Mouse (Mus musculus): ENCODE data around the gene Cfap97d1.
A peak's percentile ranks its signal among the peaks of the same experiment; 100 is the strongest.

Cfap97d1 gene

DNA sequence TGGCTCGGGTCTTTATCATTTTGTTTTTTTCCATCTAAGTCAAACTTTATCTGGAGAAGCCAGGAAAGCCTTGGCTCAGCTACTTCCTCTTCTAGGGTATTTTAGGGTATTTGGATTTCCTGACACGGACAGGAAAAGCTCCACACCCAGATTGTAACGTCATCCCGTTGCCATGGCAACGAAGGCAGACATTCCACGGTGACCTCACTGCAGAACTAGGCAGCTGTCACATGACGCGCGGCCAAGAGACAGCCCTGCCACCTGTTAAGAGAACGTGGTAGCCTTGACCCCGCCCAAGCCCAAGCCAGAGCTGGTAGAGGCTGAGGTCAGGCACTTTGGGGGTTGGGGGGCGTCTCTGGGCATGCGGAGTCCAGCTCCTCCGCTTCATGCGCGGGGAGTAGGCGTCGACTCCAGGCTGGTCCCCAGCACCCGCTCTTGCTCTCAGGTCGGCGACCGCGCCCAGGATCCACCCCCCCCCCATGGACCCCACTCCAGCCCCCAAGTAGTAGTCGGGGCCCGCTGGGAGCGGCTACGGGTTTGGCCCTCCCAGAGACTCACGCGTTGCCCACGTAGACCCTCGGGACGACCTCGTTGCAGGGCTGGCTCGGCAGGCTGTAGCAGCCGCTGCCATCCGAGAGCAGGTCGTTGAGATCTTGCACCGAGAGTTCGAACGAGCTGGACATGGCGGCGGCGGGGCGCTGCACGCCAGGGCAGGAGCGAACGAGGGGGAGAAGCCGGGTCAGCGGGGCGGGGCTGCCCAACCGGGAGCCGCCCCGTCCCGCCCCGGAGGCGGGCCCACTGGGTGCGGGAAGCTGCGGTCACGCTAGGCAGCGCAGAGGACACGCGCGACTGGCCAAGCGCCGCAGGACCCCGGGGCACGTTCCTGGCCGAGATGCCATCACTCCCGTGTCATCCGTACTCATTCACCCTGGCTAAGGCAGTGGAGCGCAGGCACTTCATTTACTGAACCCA is at the start of gene Cfap97d1:
TSS of gene Cfap97d1 (plus strand) at position 226 of the 972 bp plus-strand sequence.
- peak; percentile 17 for DNase-seq

DNA sequence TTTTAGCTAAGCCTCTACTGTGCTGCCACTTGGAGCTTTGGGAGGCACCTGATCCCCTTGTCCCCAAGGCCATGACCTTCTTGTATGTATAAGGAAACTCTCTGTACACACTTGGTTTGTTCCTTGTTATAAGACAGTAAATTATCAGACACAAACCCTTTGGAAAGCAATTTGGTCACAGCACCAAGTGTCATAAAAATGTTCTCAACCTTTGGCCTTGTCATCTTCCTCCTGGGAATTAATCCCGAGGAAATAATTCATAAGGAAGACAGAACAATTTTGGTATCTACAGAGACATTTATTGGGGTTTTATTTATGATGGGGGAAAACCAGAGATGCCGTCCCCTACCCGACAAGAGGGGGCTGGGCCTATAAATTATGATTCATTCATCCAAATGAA is 48.3 kb upstream of the Cfap97d1 start:
- DNase-seq, result no peak

DNA sequence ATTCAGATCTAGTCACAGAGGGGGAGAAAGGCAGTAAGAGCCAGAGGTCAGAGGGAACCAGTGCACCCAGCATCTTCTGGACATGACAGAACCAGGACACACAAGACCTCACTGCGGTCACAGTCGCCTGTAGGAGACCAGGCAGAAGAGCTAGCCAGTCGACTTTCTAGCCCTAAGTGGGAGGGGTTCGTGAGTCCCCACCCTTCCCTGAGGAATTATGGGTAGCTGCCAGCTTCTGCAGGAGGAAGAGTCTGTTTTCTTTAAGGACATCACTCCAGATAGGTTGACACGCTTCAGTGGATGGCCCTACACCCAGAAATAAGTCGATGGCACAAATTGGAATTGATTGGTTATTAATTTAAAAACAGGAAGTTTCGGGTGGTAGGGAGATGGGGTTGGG is 47.7 kb upstream of the Cfap97d1 start:
- no peak for DNase-seq

DNA sequence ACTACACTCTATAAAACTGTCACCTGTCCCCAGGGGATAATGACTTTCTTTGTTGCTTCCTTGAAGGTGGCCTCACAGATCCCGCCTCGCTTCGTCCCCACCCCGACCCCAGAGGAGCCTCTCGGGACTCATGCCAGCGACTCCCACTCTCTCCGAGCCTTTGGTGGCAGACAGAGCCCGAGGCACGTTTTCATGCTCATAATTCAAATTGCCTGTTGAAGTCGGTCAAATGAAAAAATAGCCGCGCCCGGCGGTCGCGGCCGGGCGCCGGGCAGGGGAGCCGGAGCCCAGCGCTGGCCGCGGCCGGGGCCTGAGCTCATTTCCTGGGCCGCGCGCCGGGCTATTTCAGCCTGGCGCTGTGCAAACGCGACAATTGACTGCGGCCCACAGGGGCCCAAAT is 47.0 kb upstream of the Cfap97d1 start:
- no peak for DNase-seq

DNA sequence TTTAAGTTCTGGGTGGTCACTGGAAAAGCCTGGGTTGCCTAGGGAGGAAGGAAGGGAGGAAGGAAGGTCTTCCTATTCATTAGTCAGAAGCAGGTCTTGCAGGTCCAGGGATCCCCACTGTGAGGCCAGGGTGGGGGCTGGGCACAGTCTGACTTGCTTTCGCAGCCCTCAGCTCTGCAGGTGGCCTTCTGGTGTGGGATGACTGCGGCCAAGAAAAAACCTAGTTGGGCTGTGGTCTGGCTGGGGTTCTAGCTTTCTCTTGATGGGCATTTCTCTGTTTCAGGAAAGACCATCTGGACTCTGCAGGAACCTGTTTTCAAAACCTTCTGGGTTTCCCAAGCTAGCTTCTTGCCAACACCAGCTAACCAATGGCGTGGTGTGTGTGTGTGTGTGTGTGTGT is 41.0 kb upstream of the Cfap97d1 start:
- no peak for DNase-seq

DNA sequence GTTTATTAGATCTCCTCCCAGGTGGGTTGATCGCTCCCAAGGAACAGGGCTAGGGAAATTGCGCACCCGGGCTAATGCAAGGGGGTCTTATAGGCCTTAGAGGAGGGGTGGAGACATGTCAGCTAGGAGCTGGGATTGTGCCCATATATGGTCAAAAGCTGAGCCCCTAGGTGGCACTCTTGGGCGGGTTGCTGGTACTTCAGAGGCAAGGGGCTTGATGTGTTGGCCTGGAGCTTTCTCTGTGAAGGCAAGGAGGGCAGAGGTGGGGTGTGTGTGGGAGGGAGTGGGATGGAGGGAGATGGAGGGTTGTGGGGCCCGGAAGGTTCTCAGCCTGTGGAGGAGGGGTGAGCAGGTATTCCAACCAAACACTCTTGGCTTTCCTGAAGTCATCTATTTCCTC is 37.6 kb upstream of the Cfap97d1 start:
- no peak for DNase-seq

DNA sequence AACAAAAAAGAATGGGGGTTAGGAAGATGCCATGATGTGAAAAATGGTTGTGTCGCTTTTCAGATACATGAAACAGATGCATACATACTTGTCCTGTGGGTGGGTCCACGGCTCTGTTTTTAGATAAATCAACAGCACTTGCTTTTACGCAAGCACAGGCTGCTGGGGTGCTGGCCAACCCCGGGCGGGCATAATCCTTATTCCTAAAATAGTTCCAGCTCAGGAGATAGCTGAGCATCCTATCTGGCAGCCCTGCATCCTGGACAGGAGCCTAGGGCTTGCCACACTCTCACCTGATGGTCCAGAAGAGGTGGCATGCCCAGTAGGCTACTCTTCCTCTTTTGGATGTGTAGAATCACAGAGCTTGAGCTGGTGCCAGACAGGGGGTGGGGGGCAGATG is 34.1 kb upstream of the Cfap97d1 start:
- DNase-seq, result no peak

DNA sequence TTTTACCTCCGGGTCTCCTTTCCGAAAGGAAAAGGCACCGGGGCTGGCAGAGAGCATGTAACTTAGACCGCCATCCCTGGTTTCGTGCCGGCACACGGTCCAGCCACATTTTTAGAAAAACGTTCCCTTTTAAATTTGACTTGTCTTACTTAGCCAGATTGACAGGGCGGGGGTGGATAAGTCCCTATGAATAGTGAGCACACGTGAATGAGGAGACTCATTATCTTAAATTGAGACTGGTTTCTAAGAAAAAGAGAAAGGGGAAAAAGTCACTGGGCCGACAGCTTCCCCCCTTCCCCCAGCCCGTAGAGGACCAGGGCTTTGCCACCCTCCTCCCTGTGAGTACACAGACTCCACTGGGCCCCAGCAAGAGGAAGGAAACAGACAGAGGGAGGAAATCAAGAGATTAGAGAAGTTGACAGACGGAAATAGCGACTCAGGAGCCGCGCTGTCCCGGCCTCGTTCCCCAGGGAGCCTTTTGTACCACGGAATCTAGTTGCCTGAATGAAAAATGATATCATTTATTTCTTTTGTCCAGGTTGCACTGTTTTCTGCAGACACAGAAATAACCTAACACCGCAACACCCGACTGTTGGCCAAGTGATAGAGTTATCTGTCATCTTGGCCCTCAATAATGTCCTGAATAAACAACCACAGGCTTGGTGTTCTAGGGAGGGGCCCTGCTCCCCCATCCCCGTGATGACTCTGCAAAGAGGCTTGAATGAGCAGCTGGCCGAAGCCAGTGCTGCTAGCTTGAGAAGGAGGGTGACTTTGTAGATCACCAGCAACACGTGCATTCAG is 31.3 kb upstream of the Cfap97d1 start:
- DNase-seq, result no peak

DNA sequence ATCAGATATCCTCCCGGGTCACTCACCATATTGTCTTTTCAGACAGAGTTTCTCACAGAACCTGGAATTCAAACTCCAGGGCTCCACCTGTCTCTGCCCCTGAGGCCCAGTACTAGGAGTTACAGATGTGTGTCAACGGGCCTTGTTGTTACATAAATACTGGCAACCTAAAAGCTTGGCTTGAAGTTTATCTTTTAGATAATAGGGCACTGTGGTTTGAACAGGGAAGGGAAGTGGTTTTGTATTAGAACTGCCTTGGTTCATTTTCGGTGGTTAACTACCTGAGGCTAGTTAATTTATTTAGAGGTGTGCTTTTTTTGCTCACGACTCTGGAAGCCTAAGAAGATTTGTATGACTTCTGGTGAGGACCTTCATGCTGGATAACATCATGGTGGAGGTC is 30.6 kb upstream of the Cfap97d1 start:
- DNase-seq, result no peak

DNA sequence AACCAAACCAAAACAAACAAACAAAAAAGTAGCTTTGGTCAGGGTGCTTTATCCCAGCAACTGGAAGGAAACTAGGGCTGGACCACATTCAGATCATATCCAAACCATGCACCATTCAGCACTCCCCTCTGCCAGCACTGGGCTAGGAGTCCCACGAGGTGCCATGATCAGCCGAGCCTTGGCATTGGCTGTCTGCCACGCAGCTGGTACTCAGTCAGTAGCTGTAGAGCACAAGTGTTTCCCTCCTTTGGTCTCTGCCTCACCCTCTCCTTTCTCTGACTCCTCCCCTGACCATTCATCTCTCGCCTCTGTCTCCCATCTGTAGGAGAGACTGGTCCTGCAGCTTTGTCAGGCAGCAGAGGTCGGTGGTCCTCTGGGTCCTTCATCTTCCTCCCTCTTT is 26.6 kb upstream of the Cfap97d1 start:
- DNase-seq, result no peak

DNA sequence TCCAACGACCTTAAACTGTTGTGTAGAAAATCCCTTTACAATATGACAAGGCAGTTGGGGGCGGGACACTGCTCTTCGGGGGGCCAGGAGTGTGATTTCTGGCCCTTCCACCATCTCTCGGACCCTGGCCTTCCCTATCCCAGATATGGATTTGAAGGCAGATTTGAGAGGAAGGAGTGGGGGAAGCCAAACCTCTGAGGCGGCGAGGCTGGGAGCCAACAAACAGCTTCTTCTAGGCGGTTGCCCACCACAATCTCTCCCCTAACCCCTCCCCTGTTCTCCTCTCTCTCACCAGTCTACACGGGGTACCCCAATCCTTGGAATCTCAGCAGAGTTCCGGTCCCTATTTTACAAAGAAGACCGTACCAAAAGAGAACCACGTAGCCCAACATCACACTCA is 21.0 kb upstream of the Cfap97d1 start:
- no peak for DNase-seq

DNA sequence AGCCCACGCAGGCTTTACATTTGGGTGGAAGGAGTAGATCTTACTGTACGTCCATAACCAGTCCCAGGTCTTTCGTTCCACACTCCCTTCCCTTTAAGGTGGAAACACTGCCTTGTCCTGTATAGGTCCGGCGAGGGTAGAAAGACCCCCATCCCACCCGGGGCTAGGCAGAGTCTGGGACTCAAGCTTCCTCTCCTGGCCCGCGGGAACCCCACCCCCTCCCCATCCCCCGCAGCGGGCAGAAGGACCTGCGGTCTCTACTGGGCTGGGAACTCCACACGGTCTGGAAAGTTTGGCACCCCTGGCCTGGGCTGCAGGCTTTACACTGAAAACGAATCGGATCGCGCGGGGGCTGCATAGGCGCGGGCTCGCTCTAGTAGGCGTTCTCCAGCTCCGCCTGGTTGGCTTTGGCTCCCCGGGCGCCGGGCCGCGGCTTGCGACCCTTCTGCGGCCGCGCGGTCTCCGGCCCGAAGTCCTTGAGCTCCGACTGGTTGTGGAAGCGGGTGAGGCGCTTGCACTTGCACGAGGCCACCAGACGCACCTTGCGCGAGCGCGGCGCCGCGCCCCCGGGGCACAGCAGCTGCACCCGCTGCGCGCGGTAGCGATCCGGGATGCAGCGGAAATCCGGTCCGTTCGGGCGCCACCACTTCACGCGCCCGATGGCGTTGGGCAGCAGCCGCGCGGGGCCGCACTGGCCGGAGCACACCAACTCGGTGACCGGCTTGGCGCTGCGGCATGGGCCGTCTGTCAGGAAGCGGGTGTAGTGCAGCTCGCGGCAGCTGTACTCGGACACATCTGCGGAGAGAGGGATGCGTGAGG is 20.4 kb upstream of the Cfap97d1 start:
- peak; percentile 9 for DNase-seq

DNA sequence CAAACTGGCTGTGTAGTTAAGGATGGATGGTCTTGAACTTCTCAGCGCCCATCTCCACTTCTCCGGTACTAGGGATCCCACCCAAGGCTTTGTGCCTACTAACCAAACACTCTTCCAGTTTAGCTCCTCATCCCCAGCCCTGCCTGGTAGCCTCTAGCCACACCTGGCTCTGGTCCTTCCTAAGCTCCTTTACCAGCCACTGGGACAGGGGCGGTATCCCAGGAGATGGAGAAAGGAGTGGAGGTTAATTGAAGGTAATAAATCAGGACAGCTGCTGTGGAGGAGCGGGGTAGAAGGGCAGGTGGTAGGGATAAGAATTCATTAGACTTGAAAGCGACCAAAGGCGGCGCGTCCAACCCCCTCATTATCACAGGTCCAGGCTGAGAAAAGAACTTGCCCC is 19.4 kb upstream of the Cfap97d1 start:
- DNase-seq, result no peak

DNA sequence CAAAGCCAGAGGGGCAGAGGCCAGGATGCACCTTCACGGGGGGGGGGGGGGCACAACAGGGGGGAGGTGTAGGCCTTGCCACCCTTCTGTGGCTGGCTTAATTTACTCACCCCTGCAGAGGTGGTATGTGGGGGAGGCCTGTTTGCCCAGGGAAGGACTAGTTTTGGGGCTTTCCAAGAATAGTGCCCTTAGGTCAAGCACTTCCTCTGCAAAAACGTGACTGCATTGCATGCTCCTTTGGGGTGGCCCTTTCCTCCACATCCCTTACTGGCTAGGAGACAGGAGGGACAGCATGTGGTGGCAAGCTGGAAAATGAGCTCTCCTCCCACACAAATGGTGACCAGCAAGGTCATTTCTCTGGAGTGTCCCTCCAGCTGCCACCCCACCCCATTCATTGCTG is 18.5 kb upstream of the Cfap97d1 start:
- no peak for DNase-seq

DNA sequence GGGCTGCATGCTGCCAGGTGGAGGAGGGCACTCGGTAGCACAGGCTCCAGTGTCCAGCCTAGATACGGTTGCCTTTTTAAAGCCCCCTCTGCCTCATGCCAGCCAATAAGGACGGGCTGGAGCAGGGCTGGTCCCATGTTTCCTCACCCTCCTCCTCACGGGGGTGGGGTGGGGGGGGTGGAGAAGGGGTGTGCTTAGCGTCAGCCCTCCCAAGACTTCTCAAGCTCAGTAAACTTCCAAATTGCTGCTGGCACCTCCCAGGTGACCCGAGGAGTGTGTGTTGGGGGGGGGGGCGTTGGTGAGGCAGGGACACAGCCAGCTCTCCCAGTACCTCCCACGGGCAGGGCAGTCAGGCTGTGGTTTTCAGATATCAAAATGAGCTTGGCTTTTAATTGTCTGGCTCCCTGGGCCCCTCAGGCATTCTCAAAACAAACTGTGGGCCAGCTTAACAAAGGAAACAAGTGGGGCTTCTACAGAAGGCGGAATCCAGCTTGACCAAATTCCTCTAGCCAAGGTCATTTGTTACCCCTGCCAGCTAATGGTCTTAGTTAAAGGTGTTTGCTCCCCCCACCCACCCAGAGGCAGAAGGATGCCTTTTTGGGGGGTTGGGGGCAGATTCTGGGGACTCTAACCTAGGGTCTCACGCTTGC is 17.0 kb upstream of the Cfap97d1 start, which contains the start of gene Sost:
TSS of gene Sost (minus strand) at position 51 of the 650 bp plus-strand sequence.
- no peak for DNase-seq

DNA sequence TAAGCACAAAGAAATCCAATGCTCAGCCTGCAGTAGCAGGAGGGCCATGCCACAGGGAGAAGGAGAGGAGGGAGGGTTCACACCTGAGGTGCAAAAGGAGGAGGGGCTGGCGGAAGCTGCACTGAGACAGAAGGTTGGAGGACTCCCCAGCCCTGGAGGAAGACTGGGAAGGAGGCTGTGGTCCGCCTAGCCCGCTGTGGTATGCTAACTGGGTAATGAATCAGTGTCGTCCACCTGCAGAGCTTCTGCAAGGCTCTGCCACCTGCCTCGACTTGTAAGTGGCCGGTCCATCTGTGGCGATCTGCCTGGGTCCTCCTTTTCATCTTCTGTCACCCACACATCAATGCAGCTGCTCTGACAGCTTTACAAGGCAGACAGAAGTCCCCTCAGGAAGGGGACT is 15.8 kb upstream of the Cfap97d1 start:
- no peak for DNase-seq

DNA sequence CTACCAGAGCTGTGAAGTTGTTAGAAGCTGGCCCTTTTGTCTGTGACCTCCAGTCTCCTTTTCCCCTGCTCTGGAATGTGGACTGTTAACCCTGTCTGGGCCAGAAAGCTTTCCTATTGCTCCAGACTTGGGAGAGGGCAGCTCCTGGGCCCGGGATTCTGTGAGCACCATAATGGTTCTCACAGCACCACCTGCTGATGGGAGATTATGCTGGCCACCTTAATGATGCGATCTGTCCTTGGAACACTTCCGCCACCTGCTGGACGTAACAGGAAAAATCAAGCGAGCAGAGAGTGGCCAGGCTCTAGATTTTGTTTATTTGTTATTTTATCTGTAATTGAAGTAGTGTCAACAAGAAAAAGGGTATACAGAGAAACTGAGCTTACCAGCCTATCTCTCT is 15.3 kb upstream of the Cfap97d1 start:
- DNase-seq, result peak; percentile 62

DNA sequence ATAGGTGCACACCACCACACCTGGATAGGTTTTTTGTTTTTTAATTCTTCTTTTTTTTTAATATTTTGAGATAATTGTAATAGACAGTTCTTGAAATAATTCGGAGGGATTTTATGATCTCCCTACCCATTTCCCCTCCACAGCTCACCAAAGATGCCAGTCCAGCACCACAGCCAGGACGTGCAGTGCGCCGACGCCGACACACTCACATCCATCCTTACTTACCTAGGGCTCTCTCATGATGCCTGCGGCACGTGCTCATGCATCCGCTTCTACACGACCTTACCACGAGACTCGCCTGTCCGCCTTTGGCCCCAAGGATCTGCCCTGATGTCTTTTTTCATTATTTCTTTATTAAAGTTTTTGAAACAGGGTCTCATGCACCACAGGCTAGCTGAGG is 14.2 kb upstream of the Cfap97d1 start:
- DNase-seq, result no peak

DNA sequence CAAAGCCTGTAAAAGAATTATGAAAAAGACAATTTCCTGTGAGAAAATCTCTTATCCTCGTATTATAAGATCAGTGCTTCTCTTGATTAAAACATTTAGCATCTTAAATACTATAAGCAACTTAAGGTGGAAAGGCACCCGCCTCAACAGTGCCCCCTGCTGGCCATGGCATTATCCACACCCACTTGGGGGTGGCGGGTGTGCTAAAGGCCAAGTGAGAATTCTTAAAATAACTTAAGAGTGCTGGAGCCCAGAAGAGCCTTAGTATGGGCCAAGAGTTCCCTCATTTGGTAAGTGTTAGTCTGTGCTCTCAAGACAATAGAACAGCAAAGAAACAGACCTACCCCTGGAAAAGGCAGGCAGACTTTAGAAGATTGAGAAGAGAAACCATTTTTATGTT is 12.7 kb upstream of the Cfap97d1 start:
- peak; percentile 42 for DNase-seq

DNA sequence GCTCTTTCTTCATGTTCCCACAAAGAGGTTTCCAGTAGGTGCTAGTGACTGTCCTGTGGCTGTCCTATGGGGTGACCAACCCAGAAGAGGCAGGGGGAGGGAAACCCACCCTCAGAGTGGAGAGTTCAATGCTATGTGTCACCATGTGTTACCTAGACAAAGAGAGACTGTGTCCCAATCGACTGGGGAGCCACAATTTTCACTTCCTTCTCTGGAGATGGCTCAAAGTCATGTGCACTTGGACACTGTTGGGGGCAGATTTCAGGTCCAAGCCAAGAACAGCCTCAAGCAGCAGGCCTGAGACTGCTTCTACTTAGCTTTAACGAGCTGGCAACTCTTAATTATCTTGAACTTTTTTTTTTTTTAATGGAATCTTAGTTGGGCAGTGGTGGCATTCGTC is 12.0 kb upstream of the Cfap97d1 start:
- DNase-seq, result no peak

DNA sequence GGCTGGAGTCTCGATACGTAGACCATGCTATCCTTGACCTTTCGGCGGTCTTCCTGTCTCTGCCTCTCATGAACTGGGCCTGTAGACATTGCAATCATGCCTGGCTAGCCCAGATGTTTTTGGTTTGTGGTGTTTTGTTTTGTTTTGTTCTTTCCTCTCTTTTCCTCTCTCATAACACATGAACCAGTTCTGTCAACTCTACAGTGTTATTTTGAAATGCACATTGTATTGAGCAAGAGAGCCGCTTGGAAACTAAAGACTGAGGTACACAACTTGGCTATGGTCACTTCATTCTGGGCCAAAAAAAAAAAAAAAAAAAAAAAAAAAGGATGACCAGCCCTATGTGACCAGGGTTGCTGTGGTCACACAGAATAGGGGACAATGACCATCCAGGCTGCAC is 11.4 kb upstream of the Cfap97d1 start:
- DNase-seq, result no peak

DNA sequence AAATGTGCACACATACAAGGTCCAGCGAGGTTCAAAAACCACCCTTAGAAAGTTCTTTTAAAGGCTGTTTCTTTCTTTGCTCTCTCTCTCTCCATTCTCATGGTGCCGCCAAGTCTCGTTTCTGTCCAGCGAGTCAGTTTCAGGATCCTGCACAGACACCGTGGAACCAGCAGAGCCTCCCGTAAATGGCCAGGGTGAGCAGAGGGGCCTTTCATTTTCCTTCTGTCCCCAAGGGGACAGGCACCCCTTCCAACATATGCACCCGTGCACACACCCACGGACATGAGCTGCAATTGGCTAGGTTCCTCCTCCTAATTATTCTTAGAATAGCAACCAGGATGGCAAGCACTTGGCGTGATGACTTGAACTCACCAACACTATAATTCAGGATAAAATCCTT is 10.6 kb upstream of the Cfap97d1 start:
- no peak for DNase-seq

DNA sequence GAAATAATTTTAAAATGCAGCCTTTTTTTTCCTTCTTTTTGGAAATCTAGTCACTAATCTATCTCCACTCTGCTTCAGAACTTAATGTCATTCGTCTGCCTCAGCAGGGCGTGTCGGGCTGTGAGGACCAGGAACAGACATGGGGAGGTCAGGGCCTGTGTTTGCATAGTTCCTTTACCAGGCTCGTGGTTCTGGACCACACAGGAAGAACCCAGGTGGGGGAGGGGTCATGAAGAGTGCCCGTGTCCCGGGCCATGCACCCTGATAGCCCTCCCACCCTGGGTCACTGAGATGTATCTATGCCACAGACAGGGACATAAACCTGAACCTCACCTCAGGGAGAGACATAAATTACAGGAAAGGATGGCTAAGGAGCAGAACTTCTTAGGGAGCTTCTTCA is 9.9 kb upstream of the Cfap97d1 start:
- DNase-seq, result no peak

All from thymus, postnatal 14 days (tissue).